Mouse (Mus musculus) heart, adult 8-10 months (tissue): ENCODE measurements around the gene Gnai2. TPM values are rescaled to one million over a fixed set of nuclear protein-coding genes. Genes with fewer than 3 reads are reported as not detected.
A peak's percentile ranks its signal among the peaks of the same experiment; 100 is the strongest.

Experiments
- DNase-seq: peaks from one replicate; pipeline ENCODE4 v3.0.0; 2022; ENCODE audit warnings: low spot score
- total RNA-seq, 4 experiments: library from RNA; stranded (reverse); gene quantifications; 2 replicates each; pipeline ENCODE4 v1.2.4; 2022

Gnai2 gene
- total RNA-seq, 4 experiments from 2014 or later = 227 to 299 (median 259) TPM

DNA sequence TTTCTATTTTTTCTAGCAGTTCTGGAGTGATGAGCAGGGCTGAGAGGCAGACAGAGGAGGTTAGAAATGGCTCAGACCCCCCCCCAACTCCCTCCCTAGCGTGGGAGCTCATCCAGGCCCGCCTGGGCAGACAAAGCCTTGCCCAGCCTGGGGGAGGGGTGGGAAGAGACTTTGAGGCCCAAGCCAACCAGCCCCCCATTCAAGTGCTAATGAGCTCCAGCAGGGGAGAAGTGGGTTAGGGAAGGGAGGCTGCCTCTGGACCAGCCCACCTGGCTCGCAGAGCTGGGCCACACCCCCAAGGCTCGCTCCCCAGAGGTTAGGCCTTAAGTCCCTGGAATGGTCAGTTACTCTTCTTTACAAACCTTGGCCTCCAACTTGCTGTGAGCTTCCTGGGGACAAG lies 4.6 kb downstream of the Gnai2 start:
- no peak for DNase-seq

DNA sequence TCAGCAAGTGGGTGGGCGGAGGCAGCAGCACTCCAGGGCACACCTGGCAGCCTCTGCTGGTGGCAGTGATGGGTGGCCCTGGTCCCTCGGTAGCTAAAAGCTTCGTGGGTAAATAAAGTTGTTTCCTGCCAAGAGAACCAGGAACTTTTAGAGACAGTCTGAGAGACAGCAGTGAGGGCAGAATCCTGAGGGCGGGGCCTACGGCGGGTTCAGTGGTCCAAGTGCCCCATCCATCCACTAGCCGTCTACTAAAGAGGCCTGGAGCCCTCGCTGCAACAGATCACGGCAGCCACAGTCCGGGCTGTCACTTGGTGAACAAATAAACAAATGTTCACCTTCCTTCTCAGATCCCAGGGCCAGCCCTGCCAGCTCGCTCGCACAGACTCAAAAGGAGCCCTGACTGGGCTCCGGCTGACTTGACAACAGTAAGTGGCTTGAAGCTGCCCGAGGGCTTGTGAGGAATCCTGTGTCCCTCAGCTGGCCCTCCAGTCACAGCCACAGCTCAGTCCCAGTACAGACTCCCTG lies 5.2 kb downstream of the Gnai2 start:
- no peak for DNase-seq

DNA sequence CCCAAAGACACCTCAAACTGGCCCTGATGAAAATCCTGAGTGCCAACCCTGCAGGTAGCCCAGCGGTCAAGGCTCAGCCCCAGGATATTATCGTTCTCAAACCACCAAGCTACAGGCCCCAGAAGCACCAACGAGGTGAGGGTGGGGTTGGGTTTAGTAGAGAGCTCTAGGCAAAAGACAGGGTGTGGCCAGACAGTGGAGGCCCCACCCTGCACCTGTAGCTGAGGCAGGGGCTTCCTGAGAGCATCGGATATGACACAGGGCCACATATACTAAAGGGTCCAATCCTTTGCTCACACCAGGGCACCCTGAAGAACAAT lies 5.8 kb downstream of the Gnai2 start:
- DNase-seq = no peak

DNA sequence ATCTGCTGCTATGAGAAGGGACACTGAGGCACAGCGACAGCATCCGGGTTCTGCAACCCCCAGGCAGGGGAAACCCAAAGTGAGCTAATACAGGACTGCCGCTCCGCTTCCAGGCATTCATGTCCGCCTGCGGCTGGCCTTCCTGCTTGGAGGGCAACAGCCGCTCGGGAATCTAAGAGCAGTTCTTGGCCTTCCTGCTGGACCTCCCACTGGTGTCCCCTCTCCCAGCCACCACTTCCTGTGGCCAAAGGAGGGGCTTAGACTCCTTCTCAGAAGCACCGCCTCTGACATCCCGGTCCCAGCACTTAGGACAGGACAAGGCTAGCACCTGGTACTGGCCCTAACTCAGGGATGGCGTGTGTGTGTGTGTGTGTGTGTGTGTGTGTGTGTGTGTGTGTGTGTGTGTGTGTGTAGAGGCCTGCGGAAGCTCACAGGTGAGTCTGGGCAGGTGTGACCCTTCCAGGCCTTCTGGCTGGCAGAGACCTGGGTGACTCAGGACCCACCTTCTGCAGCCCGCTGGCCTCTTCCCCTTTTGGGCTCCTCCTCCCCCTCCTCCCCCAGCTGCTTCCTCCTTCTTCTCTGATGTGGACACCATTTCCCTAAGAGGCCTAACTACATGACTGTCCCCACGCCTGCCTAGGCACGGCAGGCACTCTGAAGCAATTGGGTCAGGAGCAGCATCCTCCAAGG lies 6.3 kb downstream of the Gnai2 start:
- no peak for DNase-seq

GRCm38 (mm10) chr9:107627387-107628255 lies 7.5 kb downstream of the Gnai2 start:
- no peak for DNase-seq

DNA sequence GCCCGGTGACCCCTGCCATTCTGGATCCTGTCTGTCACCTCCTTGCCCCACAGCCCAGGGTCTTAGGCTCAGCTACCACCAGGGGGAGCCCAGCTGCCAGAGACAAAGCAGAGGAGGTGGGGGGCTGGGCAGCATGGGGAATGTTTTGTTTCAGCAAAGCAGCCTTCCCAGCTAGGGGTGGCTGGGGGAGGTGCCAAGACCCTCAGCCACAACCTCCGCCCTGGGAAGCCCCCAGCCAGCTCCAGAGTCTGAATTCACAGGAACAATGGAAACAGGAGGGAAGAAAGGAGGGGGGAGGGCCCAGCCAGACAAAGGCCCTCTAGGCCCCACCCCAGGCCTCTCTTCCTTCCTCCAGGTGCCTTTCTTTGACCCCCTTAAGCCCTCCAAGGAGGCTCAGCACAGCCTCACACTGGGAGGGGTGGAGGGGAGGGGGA lies 8.3 kb downstream of the Gnai2 start:
- DNase-seq = no peak

GRCm38 (mm10) chr9:107626158-107626843 lies 8.9 kb downstream of the Gnai2 start:
- no peak for DNase-seq

GRCm38 (mm10) chr9:107625351-107626128 lies 9.6 kb downstream of the Gnai2 start:
- DNase-seq = no peak

DNA sequence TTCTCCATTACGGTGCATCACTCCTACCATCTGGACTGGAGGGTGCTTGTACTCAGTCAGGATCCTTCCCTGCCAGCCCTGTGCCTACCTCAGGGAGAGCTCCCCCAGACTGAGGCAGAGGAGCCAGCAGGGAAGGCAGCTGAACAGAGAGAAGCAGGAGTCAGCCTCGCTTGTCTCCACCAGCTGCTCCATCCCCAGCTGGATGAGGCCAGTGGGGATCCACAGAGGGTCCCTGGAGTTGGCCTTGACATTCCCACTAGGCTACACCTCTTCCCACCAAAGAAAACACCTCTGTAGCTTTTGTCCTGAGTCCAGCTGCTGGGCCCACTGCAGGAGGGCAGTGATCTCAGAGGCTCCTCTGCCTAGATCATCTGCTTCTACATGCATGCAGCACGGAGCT lies 10.2 kb downstream of the Gnai2 start:
- no peak for DNase-seq

DNA sequence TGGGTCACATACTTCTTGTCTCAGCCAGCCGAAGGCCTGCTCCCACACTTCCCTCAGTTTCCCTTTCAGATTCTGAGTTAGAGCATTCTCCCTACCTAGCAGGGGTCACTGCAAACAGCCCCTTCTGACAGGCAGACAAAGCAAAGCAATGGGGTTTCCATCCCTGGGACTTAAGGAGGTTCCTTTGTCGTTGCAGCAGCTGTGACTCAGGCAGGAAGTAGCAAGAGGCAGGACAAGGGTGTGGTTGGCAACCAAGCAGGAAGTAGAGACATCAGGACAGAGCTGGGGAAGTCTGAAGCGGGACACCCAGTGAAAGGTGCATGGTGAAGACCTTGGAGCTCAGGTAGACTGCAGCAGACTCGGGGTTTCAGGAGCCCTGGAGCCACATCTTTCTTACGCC lies 10.6 kb downstream of the Gnai2 start:
- DNase-seq = peak; percentile 81

DNA sequence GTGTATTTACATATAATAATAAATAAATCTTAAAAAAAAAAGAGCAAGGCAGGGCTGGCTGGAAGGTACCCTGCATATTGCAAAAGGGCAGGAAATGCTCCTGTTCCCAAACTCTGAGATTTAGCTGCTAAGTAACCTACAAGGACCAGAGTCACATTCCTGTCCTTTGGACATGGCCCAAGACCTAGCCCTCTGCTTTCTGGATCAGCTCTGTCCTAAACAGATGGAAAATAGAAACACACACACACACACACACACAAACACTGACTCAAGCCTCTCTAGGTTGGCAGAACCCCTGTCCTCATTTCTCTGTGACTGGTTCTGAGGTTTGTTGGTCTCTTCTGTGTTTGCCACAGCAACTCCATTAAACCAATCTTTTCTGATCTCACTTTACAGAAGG lies 14.2 kb downstream of the Gnai2 start:
- no peak for DNase-seq

DNA sequence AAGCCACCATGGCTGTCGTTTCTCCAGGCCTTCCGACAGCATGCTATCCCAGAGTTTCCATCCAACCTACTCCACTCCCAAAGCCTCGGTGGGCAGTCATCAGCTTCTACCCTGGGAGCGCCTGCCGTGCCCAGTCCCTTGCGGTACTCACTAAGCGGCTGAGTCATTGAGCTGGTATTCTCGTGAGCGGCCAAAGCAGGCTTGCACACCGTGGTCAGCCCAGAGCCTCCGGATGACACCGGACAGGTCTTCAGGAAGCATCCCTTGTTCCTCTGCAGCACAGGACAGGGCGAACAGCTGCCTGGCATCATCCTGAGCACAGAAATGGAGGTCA lies 15.7 kb downstream of the Gnai2 start:
- DNase-seq = no peak

DNA sequence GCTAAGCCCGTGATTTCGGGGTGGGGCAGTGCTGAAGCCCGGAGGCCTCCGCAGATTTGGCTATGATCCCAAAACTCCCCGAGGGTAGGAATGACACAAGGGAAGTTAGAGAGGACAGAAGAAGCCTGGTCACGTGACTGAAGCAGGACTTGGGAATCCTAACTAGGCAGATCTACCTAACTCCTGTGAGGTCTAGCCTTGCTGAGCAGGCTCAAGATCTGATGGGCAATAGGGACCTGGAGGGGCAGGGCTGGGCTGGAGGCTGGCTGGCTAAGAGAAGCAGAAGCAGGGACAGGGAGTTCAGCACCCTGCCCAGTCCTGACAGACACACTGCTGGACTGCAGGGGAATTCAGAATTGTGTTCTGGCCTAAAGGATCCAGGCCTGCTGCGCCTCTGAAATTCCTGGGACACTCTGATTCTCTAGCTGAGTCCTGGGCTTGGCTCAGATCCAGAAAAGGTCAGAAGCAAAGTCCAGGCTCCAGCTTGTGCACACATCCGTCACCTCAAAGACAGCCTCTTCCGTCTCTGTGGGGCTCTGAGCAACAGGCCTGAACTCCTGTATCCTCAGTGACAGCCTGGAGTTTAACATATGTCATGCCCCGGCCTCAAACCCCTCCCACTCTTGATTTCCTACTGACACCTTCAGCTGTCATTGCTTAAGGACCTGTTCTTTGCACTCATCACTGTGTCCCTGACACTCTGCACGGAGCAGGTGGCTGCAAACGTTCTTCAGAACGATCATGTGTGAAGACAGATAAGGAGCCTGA lies 16.2 kb downstream of the Gnai2 start:
- DNase-seq = no peak

GRCm38 (mm10) chr9:107618098-107618497 lies 17.1 kb downstream of the Gnai2 start:
- DNase-seq = no peak

- no peak for DNase-seq
Measured at GRCm38 (mm10) chr9:107617461-107617860, 17.7 kb downstream of the Gnai2 start.

DNA sequence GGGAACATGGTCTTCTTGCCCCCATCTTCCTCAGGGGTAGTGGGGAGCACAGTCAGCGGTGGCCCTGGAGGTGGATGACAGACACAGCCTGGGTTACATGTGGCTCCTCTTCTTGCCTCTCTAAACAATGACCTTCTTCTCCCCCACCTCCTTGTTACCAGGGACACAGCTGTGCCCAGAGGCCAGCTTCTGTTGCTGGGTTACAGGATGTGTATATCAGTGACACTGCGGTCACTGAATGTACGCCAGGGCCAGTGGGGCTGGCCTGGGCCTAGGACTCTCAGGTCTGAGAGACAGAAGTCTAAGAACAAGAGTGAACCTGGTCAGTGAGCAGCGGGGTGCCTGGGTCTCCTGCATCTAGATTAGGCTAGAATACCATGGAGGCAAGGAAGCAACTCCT lies 20.1 kb downstream of the Gnai2 start:
- no peak for DNase-seq

DNA sequence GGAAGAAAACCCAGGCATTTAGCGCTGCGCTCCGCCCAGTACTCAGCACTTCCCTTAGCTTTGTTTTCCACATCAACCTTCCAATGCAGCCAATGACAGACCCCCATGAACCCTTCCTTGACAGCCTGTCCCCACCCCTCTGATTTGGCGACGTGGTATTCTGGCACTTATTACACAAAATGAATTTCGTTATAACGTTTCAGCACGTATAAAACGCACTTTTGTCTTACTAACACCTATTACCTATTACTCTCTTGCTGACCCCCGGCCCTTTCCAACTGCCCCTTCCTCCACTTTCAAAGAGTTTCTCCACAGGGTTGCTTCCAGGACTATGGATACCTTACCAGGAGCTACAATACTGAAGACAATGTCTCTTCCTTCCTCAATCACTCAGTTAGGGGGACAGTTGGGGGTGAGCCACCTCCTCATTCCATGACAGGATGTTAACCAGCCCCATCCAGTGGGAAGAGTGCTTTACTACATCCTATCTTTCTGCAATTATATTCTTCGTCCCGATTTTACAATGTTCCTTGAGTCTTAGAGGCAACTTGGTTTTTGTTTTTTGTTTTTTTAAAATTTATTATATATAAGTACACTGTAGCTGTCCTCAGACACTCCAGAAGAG lies 22.1 kb downstream of the Gnai2 start:
- no peak for DNase-seq

DNA sequence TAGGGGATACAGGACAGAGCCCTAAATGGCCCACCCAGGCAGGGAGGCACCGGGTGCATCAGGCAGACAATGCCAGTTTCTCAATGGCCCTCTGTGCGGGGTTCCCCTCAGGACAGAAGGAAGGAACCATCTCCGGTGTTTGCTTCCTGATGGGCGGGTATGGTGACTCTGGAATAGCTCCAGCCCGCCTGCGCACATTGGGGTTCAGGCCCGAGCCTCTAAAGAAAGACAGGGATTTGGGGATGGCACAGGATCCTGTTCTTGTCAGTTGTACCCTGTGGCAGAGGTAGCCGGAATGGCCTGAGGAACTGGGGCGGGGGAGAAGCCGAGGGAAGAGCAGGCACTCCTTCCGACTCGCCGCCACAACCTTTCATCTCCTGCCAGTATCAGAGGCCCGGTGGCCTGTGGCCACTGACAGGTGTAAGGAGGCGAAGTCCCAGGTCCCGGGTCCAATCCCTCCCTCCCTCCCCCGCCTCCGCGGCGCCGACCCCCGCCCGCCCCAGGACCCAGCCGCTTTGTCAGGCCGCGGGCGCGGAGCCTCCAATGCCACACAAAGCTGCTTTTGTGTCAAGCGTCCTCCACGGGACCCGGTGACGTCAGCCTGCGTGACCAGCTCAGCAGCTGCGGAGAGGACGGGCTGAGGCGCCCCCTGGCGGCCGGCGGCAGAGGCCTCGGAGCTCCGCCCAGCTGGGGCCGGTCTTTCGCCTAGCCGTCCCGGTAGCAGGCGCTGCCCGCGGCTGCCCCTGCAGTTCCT lies 22.8 kb downstream of the Gnai2 start:
- peak; percentile 97 for DNase-seq

DNA sequence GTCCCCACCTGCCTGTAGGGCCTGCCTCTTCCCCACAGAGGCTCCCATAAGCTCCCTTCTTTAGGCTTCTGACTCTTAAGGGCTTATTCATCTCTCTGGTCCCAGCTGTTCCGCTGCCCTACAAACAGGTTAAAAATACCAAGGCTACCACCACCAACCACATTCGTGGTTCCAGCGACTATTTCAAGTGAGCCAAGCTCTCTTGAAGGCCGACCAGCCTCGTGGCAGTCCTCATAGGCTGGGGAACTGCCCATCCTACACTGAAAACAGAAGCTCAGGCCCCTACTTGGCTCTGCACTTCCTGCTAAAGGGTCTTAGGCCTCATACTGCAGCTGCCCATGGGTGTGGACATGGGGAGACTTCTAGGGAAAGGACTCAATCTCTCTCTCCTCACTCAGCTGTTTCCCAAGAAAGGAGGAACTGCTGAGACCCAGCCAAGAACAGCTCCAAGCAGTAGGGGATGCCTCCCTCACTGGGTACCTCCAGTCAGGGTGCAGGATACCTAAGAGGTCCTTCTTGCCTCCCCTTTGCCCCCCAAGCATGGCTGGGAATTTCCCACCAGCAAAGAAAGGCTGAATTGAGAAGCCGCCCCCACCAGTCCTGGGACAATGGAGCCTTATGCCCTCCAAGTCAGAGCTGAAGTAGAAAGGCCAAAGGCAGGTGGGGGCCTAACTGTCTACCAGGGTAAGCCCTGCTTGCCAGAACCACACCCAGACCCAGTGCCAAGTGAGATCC lies 23.5 kb downstream of the Gnai2 start:
- no peak for DNase-seq
